Mouse (Mus musculus): Measurements from ENCODE around the gene Zfp287.
A peak's percentile ranks its signal among the peaks of the same experiment; 100 is the strongest.
"Not testable (repeated sequence)": the region's sequence is repeated elsewhere in the genome, so short reads cannot be mapped to it uniquely, and the experiment has no call there.

The Zfp287 gene

GRCm38 (mm10) chr11:62731311-62732021 lies at the start of gene Zfp287:
Zfp287 (minus strand) TSS chr11:62731905.
- peak; percentile 86 for DNase-seq (ENCODE audit: low read depth, low spot score)

- DNase-seq (ENCODE audit: low read depth, low spot score), result no peak
Observed at GRCm38 (mm10) chr11:62776510-62776909, 44.8 kb upstream of the Zfp287 start.

- DNase-seq (ENCODE audit: low read depth, low spot score), result no peak
Observed at GRCm38 (mm10) chr11:62760755-62761457, 29.2 kb upstream of the Zfp287 start.

- DNase-seq (ENCODE audit: low read depth, low spot score), result no peak
Observed at GRCm38 (mm10) chr11:62758491-62758890, 26.8 kb upstream of the Zfp287 start.

- DNase-seq (ENCODE audit: low read depth, low spot score), result no peak
Observed at GRCm38 (mm10) chr11:62757906-62758305, 26.2 kb upstream of the Zfp287 start.

GRCm38 (mm10) chr11:62757143-62757507 lies 25.4 kb upstream of the Zfp287 start:
- DNase-seq (ENCODE audit: low read depth, low spot score), result no peak

GRCm38 (mm10) chr11:62756456-62757142 lies 24.9 kb upstream of the Zfp287 start:
- DNase-seq (ENCODE audit: low read depth, low spot score), result peak; percentile 85

- no peak for DNase-seq (ENCODE audit: low read depth, low spot score)
Observed at GRCm38 (mm10) chr11:62752780-62753179, 21.1 kb upstream of the Zfp287 start, which contains the start of gene Gm10428. Gm10428 (plus strand) TSS chr11:62753100.

- no peak for DNase-seq (ENCODE audit: low read depth, low spot score)
Observed at GRCm38 (mm10) chr11:62752191-62752590, 20.5 kb upstream of the Zfp287 start.

- not testable (repeated sequence) for DNase-seq (ENCODE audit: low read depth, low spot score)
Observed at GRCm38 (mm10) chr11:62749445-62749844, 17.7 kb upstream of the Zfp287 start.

GRCm38 (mm10) chr11:62748062-62748461 lies 16.4 kb upstream of the Zfp287 start:
- no peak for DNase-seq (ENCODE audit: low read depth, low spot score)

GRCm38 (mm10) chr11:62747227-62747626 lies 15.5 kb upstream of the Zfp287 start:
- no peak for DNase-seq (ENCODE audit: low read depth, low spot score)

- peak; percentile 71 for DNase-seq (ENCODE audit: low read depth, low spot score)
Observed at GRCm38 (mm10) chr11:62746001-62746533, 14.4 kb upstream of the Zfp287 start.

- peak; percentile 73 for DNase-seq (ENCODE audit: low read depth, low spot score)
Observed at GRCm38 (mm10) chr11:62744103-62744502, 12.4 kb upstream of the Zfp287 start.

GRCm38 (mm10) chr11:62742261-62742957 lies 10.7 kb upstream of the Zfp287 start:
- no peak for DNase-seq (ENCODE audit: low read depth, low spot score)

GRCm38 (mm10) chr11:62741186-62741585 lies 9.5 kb upstream of the Zfp287 start:
- no peak for DNase-seq (ENCODE audit: low read depth, low spot score)

GRCm38 (mm10) chr11:62732665-62733064 lies 960 bp upstream of the Zfp287 start:
- DNase-seq (ENCODE audit: low read depth, low spot score), result no peak

- no peak for DNase-seq (ENCODE audit: low read depth, low spot score)
Observed at GRCm38 (mm10) chr11:62732022-62732387, 300 bp upstream of the Zfp287 start.

GRCm38 (mm10) chr11:62728276-62728675 lies 3.4 kb downstream of the Zfp287 start:
- no peak for DNase-seq (ENCODE audit: low read depth, low spot score)

GRCm38 (mm10) chr11:62710657-62711056 lies 21.0 kb downstream of the Zfp287 start:
- DNase-seq (ENCODE audit: low read depth, low spot score), result no peak

GRCm38 (mm10) chr11:62708252-62708651 lies 23.5 kb downstream of the Zfp287 start:
- DNase-seq (ENCODE audit: low read depth, low spot score), result no peak

- DNase-seq (ENCODE audit: low read depth, low spot score), result peak; percentile 79
Observed at GRCm38 (mm10) chr11:62706141-62706540, 25.6 kb downstream of the Zfp287 start.

Measured in A20 (cell line).